Mouse (Mus musculus): ENCODE results near the gene Hspa14. TPM values are rescaled to one million over a fixed set of nuclear protein-coding genes. Genes with fewer than 3 reads are reported as not detected.

The Hspa14 gene
- polyA plus RNA-seq, 1 experiment: 37.4 TPM

DNA sequence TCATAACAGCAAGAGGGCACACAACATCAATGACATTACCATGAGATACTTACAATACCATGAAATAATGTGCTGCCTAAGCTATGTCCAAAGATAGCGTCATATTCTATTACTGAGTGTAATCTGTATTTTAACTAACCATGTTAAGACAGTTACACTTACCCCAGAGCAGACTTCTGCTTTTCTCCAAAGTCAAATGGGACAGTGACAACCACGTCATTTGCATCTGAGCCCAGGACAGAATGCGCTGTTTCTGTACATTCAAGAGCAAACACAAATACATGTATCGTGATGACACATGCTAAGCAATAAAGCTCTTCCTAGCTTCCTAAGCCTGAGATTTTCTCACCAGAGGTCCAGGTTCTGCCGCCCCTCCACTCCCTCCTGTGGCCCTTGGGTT lies 11.7 kb downstream of the Hspa14 start:
- Histone ChIP-seq H3K27ac (ENCODE audit: control insufficient read depth, insufficient read depth, low read depth, low read length, poor library complexity) (no peak overlapping the region), H3K4me3 (replicated peaks; ENCODE audit: control insufficient read depth, low read depth, low read length) (no peak overlapping the region), H3K4me1 (ENCODE audit: control insufficient read depth, insufficient read depth, low read length) (peaks cover 1% of the 10 kb centered on the region; the same call in 1 of the 2 replicates)
- 70% methylated on average over 5 of the region's 5 CpGs for WGBS
- no peak for TF ChIP-seq CTCF (IDR thresholded peaks at IDR 0.05; ENCODE audit: control insufficient read depth, insufficient read depth, low read length)
- no peak for TF ChIP-seq POLR2A (IDR thresholded peaks at IDR 0.05; ENCODE audit: borderline replicate concordance, control insufficient read depth, low read depth, low read length)

DNA sequence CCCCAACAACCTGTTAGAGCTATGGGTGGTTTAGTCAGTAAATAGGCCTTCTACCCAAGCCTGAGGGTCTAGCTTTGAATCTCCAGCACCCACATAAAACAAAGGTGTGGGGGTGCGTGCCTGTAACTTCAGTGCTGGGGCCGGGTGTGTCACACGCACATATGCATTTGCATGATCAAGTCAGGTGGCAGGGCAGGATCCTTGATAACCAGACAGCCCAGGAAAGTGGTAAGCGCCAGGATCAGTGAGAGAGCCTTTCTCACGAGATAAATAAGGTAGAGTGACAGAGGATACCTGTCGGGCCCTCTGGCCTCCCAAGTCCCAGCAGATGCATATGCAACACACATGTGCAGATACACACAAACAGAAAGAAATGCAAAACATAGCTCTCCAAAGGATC lies 13.1 kb downstream of the Hspa14 start:
- Histone ChIP-seq H3K4me3 (replicated peaks; ENCODE audit: control insufficient read depth, low read depth, low read length) (no peak overlapping the region), H3K4me1 (ENCODE audit: control insufficient read depth, insufficient read depth, low read length) (peaks cover 1% of the 10 kb centered on the region; the same call in 1 of the 2 replicates), H3K27ac (ENCODE audit: control insufficient read depth, insufficient read depth, low read depth, low read length, poor library complexity) (no peak overlapping the region)
- TF ChIP-seq POLR2A (IDR thresholded peaks at IDR 0.05; ENCODE audit: borderline replicate concordance, control insufficient read depth, low read depth, low read length) (no peak), CTCF (IDR thresholded peaks at IDR 0.05; ENCODE audit: control insufficient read depth, insufficient read depth, low read length) (no peak)
- WGBS: 77% methylated on average over 6 of the region's 6 CpGs

DNA sequence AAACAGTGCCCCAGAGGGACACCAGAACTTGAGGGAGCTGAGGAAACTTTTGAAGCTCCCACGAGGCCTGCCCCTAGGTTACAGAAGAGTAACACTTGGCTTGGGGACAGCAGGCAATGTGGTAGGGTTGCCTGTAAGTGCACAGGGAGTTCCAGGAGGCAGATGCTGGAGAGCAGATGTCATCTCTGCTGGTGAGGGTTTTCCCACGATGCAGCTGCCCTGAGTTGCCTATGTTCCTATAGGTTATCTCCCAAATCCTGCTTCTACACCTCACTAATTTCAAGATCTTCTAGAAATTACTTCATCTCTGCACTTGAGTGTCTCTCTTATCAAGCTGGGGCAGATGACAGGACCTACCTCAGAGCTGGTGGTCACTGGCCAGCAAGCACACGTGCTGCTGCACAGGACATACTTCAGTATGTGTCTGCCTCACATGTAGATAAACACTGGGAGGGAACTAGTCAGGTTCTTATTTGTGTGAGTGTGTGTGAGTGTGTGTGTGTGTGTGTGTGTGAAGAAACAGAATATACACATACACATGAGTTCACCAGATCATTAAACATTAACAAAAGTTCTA lies 18.7 kb downstream of the Hspa14 start:
- H3K27ac ChIP-seq (ENCODE audit: control insufficient read depth, insufficient read depth, low read depth, low read length, poor library complexity): no peak overlapping the region
- no peaks in the 10 kb centered on the region for H3K4me1 ChIP-seq (ENCODE audit: control insufficient read depth, insufficient read depth, low read length)
- no peak overlapping the region for H3K4me3 ChIP-seq (replicated peaks; ENCODE audit: control insufficient read depth, low read depth, low read length)
- 56% methylated on average over 3 of the region's 3 CpGs for WGBS
- TF ChIP-seq CTCF (IDR thresholded peaks at IDR 0.05; ENCODE audit: control insufficient read depth, insufficient read depth, low read length): no peak
- no peak for TF ChIP-seq POLR2A (IDR thresholded peaks at IDR 0.05; ENCODE audit: borderline replicate concordance, control insufficient read depth, low read depth, low read length)

DNA sequence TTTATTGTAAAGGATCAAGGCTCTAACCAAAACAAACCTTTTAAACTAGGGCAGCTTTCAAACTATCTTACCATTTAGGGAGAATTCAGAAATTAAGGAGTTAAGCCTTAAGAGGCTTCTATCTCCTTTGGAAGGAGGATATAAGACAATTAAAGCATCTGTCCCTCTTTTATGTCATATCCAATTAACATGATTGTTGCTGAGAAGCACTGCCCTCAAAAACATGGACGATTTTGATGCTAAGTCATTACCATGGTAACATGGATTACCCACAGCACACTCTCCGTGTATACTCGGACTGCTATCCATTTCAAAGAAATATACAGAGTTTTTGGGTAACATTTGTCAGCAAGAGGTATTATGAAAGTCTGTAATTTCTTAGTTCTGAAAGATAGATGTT lies 22.8 kb downstream of the Hspa14 start:
- H3K27ac ChIP-seq (ENCODE audit: control insufficient read depth, insufficient read depth, low read depth, low read length, poor library complexity): no peak overlapping the region
- H3K4me1 ChIP-seq (ENCODE audit: control insufficient read depth, insufficient read depth, low read length): no peaks in the 10 kb centered on the region
- no peak overlapping the region for H3K4me3 ChIP-seq (replicated peaks; ENCODE audit: control insufficient read depth, low read depth, low read length)
- WGBS: 90% methylated on average over 3 of the region's 3 CpGs
- TF ChIP-seq CTCF (IDR thresholded peaks at IDR 0.05; ENCODE audit: control insufficient read depth, insufficient read depth, low read length) (no peak), POLR2A (IDR thresholded peaks at IDR 0.05; ENCODE audit: borderline replicate concordance, control insufficient read depth, low read depth, low read length) (no peak)

DNA sequence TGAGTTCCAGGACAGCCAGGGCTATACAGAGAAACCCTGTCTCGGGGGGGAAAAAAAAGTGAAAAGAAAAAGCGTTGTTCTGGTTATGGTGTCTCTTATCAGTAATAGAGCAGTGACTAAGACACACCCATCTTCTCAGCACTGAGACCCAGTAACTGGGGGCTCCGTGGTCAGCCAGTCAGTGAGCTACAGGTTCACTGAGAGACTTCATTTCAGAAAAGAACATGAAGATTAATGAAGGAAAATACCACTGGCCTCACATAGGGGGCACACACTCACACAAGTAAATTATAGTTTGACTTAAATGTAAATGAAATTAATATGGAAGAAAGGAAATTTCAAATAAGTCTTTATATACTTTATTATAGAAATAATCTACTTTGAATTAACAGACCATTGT lies 32.4 kb downstream of the Hspa14 start:
- Histone ChIP-seq H3K4me1 (ENCODE audit: control insufficient read depth, insufficient read depth, low read length) (no peaks in the 10 kb centered on the region; the same call in 1 of the 2 replicates), H3K27ac (ENCODE audit: control insufficient read depth, insufficient read depth, low read depth, low read length, poor library complexity) (no peak overlapping the region), H3K4me3 (replicated peaks; ENCODE audit: control insufficient read depth, low read depth, low read length) (no peak overlapping the region)
- no peak for TF ChIP-seq CTCF (IDR thresholded peaks at IDR 0.05; ENCODE audit: control insufficient read depth, insufficient read depth, low read length)
- no peak for TF ChIP-seq POLR2A (IDR thresholded peaks at IDR 0.05; ENCODE audit: borderline replicate concordance, control insufficient read depth, low read depth, low read length)
- WGBS: 54% methylated on average over 3 of the region's 3 CpGs

DNA sequence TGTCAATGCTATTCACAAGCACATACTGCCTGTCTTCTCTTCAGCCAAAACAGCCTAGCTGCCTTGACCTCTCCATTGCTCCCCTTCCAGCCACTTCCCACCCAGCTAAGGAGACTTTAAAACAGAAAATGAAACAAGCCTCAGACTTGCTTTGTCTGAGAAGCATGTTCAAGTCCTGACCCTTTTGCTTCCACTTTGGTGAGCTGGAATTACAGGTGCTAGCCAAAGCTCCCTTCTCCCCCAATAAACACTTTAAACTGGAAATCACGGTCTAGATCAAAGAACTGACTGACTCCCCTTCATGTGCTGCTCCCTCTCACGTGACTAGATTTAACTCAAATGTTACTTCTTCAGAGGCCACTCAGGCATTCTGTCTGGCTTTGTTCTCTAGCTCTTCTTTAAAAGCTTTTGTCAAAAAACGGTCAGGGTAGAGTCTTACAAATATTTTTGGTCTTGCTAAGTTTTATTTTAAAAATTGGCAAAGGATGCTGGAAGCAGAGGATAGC lies 36.8 kb downstream of the Hspa14 start:
- 42% methylated on average over 3 of the region's 3 CpGs for WGBS
- peak overlapping the region; percentile 60 for H3K4me3 ChIP-seq (replicated peaks; ENCODE audit: control insufficient read depth, low read depth, low read length)
- no peak overlapping the region for H3K27ac ChIP-seq (ENCODE audit: control insufficient read depth, insufficient read depth, low read depth, low read length, poor library complexity)
- H3K4me1 ChIP-seq (ENCODE audit: control insufficient read depth, insufficient read depth, low read length): peaks cover 2% of the 10 kb centered on the region; the same call in 1 of the 2 replicates
- TF ChIP-seq CTCF (IDR thresholded peaks at IDR 0.05; ENCODE audit: control insufficient read depth, insufficient read depth, low read length) (no peak), POLR2A (IDR thresholded peaks at IDR 0.05; ENCODE audit: borderline replicate concordance, control insufficient read depth, low read depth, low read length) (no peak)

DNA sequence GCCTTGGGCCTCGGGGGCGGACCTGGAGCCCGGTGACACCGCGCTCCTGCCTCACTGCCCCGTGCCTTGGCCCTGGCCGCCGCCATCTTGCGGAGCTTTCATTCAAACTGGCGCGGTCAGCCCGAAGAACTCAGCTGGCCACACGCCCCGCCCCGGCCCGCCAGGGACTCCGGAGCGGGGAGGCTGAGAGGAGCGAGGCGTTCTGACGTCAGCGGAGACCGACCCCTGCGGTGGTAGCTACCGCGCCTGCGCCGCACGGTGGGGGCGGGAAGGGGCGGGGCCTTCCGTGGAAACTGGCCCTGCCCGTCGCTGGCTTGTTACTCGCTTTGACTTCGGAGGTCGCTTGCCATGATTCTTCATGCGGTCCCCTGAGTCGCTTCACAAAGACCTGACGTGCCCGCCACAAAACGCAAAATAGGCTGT lies 37.7 kb downstream of the Hspa14 start, which contains the start of gene Suv39h2:
Gene Suv39h2 (minus strand): TSS at position 171 of the 423 bp plus-strand sequence.
- under 1% methylated on average over 42 of the region's 42 CpGs for WGBS
- TF ChIP-seq CTCF (IDR thresholded peaks at IDR 0.05; ENCODE audit: control insufficient read depth, insufficient read depth, low read length) (no peak), POLR2A (IDR thresholded peaks at IDR 0.05; ENCODE audit: borderline replicate concordance, control insufficient read depth, low read depth, low read length) (peak; percentile 45; the same call in 1 of the 2 replicates)
- peak within 1 kb of the TSS; percentile 75 for H3K27ac ChIP-seq (ENCODE audit: control insufficient read depth, insufficient read depth, low read depth, low read length, poor library complexity)
- H3K4me3 ChIP-seq (replicated peaks; ENCODE audit: control insufficient read depth, low read depth, low read length): peak within 1 kb of the TSS; percentile 97
- H3K4me1 ChIP-seq (ENCODE audit: control insufficient read depth, insufficient read depth, low read length): peaks cover 2% of the 10 kb centered on the region; the same call in 1 of the 2 replicates

DNA sequence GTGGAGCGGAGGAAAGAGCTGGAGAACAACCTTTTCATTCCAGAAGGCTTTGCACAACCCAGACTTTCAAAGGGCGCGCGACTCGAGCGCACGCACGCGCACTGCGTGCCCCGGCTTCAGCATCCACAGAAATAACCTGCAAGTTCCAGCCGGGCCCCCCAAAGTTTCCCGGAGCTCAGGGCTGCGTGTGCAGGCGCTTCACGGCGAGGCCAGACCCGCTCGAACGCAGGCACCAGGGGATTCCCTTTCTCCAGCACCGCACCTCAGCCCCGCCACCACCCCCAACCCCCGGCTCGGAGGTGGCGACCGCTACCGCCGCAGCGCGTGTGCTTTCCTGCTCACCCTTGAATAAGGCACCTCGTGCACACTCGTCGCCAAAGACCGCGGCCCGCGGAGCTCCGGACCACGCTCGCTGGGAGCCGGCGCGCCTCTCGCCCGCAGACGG lies 38.2 kb downstream of the Hspa14 start:
- H3K4me3 ChIP-seq (replicated peaks; ENCODE audit: control insufficient read depth, low read depth, low read length): peak overlapping the region; percentile 97
- no peak for TF ChIP-seq CTCF (IDR thresholded peaks at IDR 0.05; ENCODE audit: control insufficient read depth, insufficient read depth, low read length)
- TF ChIP-seq POLR2A (IDR thresholded peaks at IDR 0.05; ENCODE audit: borderline replicate concordance, control insufficient read depth, low read depth, low read length): no peak
- WGBS: under 1% methylated on average over 46 of the region's 46 CpGs
- peak overlapping the region; percentile 75 for H3K27ac ChIP-seq (ENCODE audit: control insufficient read depth, insufficient read depth, low read depth, low read length, poor library complexity)
- peaks cover 2% of the 10 kb centered on the region; the same call in 1 of the 2 replicates for H3K4me1 ChIP-seq (ENCODE audit: control insufficient read depth, insufficient read depth, low read length)

Measured in bone marrow, adult 2 months (tissue).